Mouse (Mus musculus): Measurements from ENCODE around the gene Slc9a8. TPM values are rescaled to one million over a fixed set of nuclear protein-coding genes. Genes with fewer than 3 reads are reported as not detected.
A peak's percentile ranks its signal among the peaks of the same experiment; 100 is the strongest.

Slc9a8 gene
- polyA plus RNA-seq, 1 experiment, result 26.4 TPM

GRCm38 (mm10) chr2:167450647-167451046 is 29.1 kb downstream of the Slc9a8 start:
- H3K36me3 ChIP-seq (ENCODE audit: control insufficient read depth, insufficient read depth), result peaks cover 20% of the 10 kb centered on the region
- H3K4me3 ChIP-seq, result no peak overlapping the region
- H3K27me3 ChIP-seq (ENCODE audit: control insufficient read depth, insufficient read depth, insufficient read length), result no peaks in the 10 kb centered on the region
- no peak overlapping the region for H3K4me2 ChIP-seq (ENCODE audit: low read depth)
- TF ChIP-seq MYOD1 (IDR thresholded peaks at IDR 0.05; ENCODE audit: control insufficient read depth in 1 of 3, insufficient read length in 2 of 3, low read depth in 2 of 3) (no peak), POLR2AphosphoS2 (IDR thresholded peaks at IDR 0.05; ENCODE audit: insufficient read length, low read depth) (no peak), SRF (IDR thresholded peaks at IDR 0.05; ENCODE audit: control insufficient read depth, insufficient read length, low read depth) (no peak), TCF12 (IDR thresholded peaks at IDR 0.05; ENCODE audit: insufficient read depth, poor library complexity, severe bottlenecking) (no peak), USF1 (IDR thresholded peaks at IDR 0.05; ENCODE audit: low read depth) (no peak), TCF3 (IDR thresholded peaks at IDR 0.05; ENCODE audit: insufficient read length, low read depth) (no peak), MYOG (IDR thresholded peaks at IDR 0.05; ENCODE audit: control insufficient read depth in 1 of 3, insufficient read depth in 1 of 3, insufficient read length in 2 of 3, low read depth in 2 of 3) (no peak), E2F4 (IDR thresholded peaks at IDR 0.05; ENCODE audit: insufficient read depth) (no peak), MAX (IDR thresholded peaks at IDR 0.05; ENCODE audit: low read depth) (no peak), REST (IDR thresholded peaks at IDR 0.05; ENCODE audit: insufficient read depth, insufficient read length) (no peak), POLR2A (IDR thresholded peaks at IDR 0.05; ENCODE audit: insufficient read length, low read depth) (no peak), CEBPB (IDR thresholded peaks at IDR 0.05; ENCODE audit: insufficient read depth, poor library complexity, severe bottlenecking) (no peak)
- no peak overlapping the region for H3ac ChIP-seq (ENCODE audit: control insufficient read depth, insufficient read length)
- H3K79me2 ChIP-seq (ENCODE audit: control insufficient read depth, insufficient read depth), result no peaks in the 10 kb centered on the region

GRCm38 (mm10) chr2:167453814-167454213 is 32.3 kb downstream of the Slc9a8 start:
- no peak for TF ChIP-seq SRF (IDR thresholded peaks at IDR 0.05; ENCODE audit: control insufficient read depth, insufficient read length, low read depth)
- TF ChIP-seq POLR2AphosphoS2 (IDR thresholded peaks at IDR 0.05; ENCODE audit: insufficient read length, low read depth), result no peak
- no peak for TF ChIP-seq MYOG (IDR thresholded peaks at IDR 0.05; ENCODE audit: control insufficient read depth in 1 of 3, insufficient read depth in 1 of 3, insufficient read length in 2 of 3, low read depth in 2 of 3)
- no peak for TF ChIP-seq POLR2A (IDR thresholded peaks at IDR 0.05; ENCODE audit: insufficient read length, low read depth)
- no peak for TF ChIP-seq CEBPB (IDR thresholded peaks at IDR 0.05; ENCODE audit: insufficient read depth, poor library complexity, severe bottlenecking)
- no peak for TF ChIP-seq USF1 (IDR thresholded peaks at IDR 0.05; ENCODE audit: low read depth)
- no peak for TF ChIP-seq TCF3 (IDR thresholded peaks at IDR 0.05; ENCODE audit: insufficient read length, low read depth)
- no peak for TF ChIP-seq E2F4 (IDR thresholded peaks at IDR 0.05; ENCODE audit: insufficient read depth)
- TF ChIP-seq MAX (IDR thresholded peaks at IDR 0.05; ENCODE audit: low read depth), result no peak
- TF ChIP-seq MYOD1 (IDR thresholded peaks at IDR 0.05; ENCODE audit: control insufficient read depth in 1 of 3, insufficient read length in 2 of 3, low read depth in 2 of 3), result no peak
- no peak for TF ChIP-seq TCF12 (IDR thresholded peaks at IDR 0.05; ENCODE audit: insufficient read depth, poor library complexity, severe bottlenecking)
- TF ChIP-seq REST (IDR thresholded peaks at IDR 0.05; ENCODE audit: insufficient read depth, insufficient read length), result no peak
- H3K27me3 ChIP-seq (ENCODE audit: control insufficient read depth, insufficient read depth, insufficient read length), result no peaks in the 10 kb centered on the region
- H3K36me3 ChIP-seq (ENCODE audit: control insufficient read depth, insufficient read depth), result peaks cover 9% of the 10 kb centered on the region
- no peak overlapping the region for H3K4me3 ChIP-seq
- H3ac ChIP-seq (ENCODE audit: control insufficient read depth, insufficient read length), result no peak overlapping the region
- no peak overlapping the region for H3K4me2 ChIP-seq (ENCODE audit: low read depth)
- no peaks in the 10 kb centered on the region for H3K79me2 ChIP-seq (ENCODE audit: control insufficient read depth, insufficient read depth)

GRCm38 (mm10) chr2:167456361-167457020 is 35.0 kb downstream of the Slc9a8 start:
- no peaks in the 10 kb centered on the region for H3K79me2 ChIP-seq (ENCODE audit: control insufficient read depth, insufficient read depth)
- H3K27me3 ChIP-seq (ENCODE audit: control insufficient read depth, insufficient read depth, insufficient read length), result no peaks in the 10 kb centered on the region
- no peak overlapping the region for H3ac ChIP-seq (ENCODE audit: control insufficient read depth, insufficient read length)
- TF ChIP-seq TCF3 (IDR thresholded peaks at IDR 0.05; ENCODE audit: insufficient read length, low read depth) (no peak), MAX (IDR thresholded peaks at IDR 0.05; ENCODE audit: low read depth) (no peak), POLR2AphosphoS2 (IDR thresholded peaks at IDR 0.05; ENCODE audit: insufficient read length, low read depth) (no peak), POLR2A (IDR thresholded peaks at IDR 0.05; ENCODE audit: insufficient read length, low read depth) (no peak), MYOG (IDR thresholded peaks at IDR 0.05; ENCODE audit: control insufficient read depth in 1 of 3, insufficient read depth in 1 of 3, insufficient read length in 2 of 3, low read depth in 2 of 3) (peak in 1 of 3 experiments; percentile 12), E2F4 (IDR thresholded peaks at IDR 0.05; ENCODE audit: insufficient read depth) (no peak), TCF12 (IDR thresholded peaks at IDR 0.05; ENCODE audit: insufficient read depth, poor library complexity, severe bottlenecking) (no peak), REST (IDR thresholded peaks at IDR 0.05; ENCODE audit: insufficient read depth, insufficient read length) (no peak)
- H3K4me3 ChIP-seq, result no peak overlapping the region
- no peak overlapping the region for H3K4me2 ChIP-seq (ENCODE audit: low read depth)
- H3K36me3 ChIP-seq (ENCODE audit: control insufficient read depth, insufficient read depth), result peaks cover 9% of the 10 kb centered on the region

- no peak overlapping the region for H3K4me3 ChIP-seq
- H3K36me3 ChIP-seq (ENCODE audit: control insufficient read depth, insufficient read depth), result peaks cover 9% of the 10 kb centered on the region
- no peak for TF ChIP-seq POLR2A (IDR thresholded peaks at IDR 0.05; ENCODE audit: insufficient read length, low read depth)
- TF ChIP-seq TCF12 (IDR thresholded peaks at IDR 0.05; ENCODE audit: insufficient read depth, poor library complexity, severe bottlenecking), result no peak
- no peak for TF ChIP-seq CEBPB (IDR thresholded peaks at IDR 0.05; ENCODE audit: insufficient read depth, poor library complexity, severe bottlenecking)
- TF ChIP-seq MYOD1 (IDR thresholded peaks at IDR 0.05; ENCODE audit: control insufficient read depth in 1 of 3, insufficient read length in 2 of 3, low read depth in 2 of 3), result no peak
- TF ChIP-seq SRF (IDR thresholded peaks at IDR 0.05; ENCODE audit: control insufficient read depth, insufficient read length, low read depth), result no peak
- TF ChIP-seq MAX (IDR thresholded peaks at IDR 0.05; ENCODE audit: low read depth), result no peak
- TF ChIP-seq TCF3 (IDR thresholded peaks at IDR 0.05; ENCODE audit: insufficient read length, low read depth), result no peak
- TF ChIP-seq USF1 (IDR thresholded peaks at IDR 0.05; ENCODE audit: low read depth), result no peak
- TF ChIP-seq MYOG (IDR thresholded peaks at IDR 0.05; ENCODE audit: control insufficient read depth in 1 of 3, insufficient read depth in 1 of 3, insufficient read length in 2 of 3, low read depth in 2 of 3), result no peak
- no peak for TF ChIP-seq REST (IDR thresholded peaks at IDR 0.05; ENCODE audit: insufficient read depth, insufficient read length)
- TF ChIP-seq POLR2AphosphoS2 (IDR thresholded peaks at IDR 0.05; ENCODE audit: insufficient read length, low read depth), result no peak
- TF ChIP-seq E2F4 (IDR thresholded peaks at IDR 0.05; ENCODE audit: insufficient read depth), result no peak
- H3K79me2 ChIP-seq (ENCODE audit: control insufficient read depth, insufficient read depth), result no peaks in the 10 kb centered on the region
- H3K27me3 ChIP-seq (ENCODE audit: control insufficient read depth, insufficient read depth, insufficient read length), result no peaks in the 10 kb centered on the region
- H3ac ChIP-seq (ENCODE audit: control insufficient read depth, insufficient read length), result no peak overlapping the region
- no peak overlapping the region for H3K4me2 ChIP-seq (ENCODE audit: low read depth)
Observed at GRCm38 (mm10) chr2:167457213-167457612, 35.7 kb downstream of the Slc9a8 start.

Measured in myocyte (in vitro differentiated cells).